Mouse (Mus musculus): ENCODE measurements around the gene Il15ra. TPM values are rescaled to one million over a fixed set of nuclear protein-coding genes. Genes with fewer than 3 reads are reported as not detected.
A peak's percentile ranks its signal among the peaks of the same experiment; 100 is the strongest.
"Not testable (repeated sequence)": the region's sequence is repeated elsewhere in the genome, so short reads cannot be mapped to it uniquely, and the experiment has no call there.

Il15ra gene
- polyA plus RNA-seq, 1 experiment from 2014 or later: 0.60 TPM

DNA sequence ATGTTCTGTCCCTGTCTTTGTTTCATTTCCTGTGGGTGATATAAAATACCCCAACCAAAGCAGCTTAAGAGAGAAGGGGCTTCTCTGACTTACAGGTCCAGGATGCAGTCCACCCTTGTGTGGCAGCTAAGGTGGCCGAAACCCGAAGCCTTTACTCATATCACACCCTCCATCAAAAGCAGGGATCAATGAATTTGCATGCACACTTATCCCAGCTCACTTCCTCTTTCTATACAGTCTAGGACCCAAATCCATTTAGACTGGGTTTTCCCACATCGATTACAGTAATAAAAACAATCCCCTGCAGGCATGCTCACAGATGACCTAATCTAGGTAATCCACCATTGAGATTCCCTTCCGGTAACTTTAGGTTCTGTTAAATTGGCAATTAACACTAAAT is 18.6 kb upstream of the Il15ra start:
- WGBS: 86% methylated on average over 4 of the region's 4 CpGs
- no peak overlapping the region for H3K27ac ChIP-seq
- ATAC-seq (ENCODE audit: insufficient number of reproducible peaks, insufficient read depth, low FRiP score, low TSS enrichment): no peak
- H3K27me3 ChIP-seq: no peaks in the 10 kb centered on the region
- no peaks in the 10 kb centered on the region for H3K4me1 ChIP-seq
- no peaks in the 10 kb centered on the region for H3K36me3 ChIP-seq
- H3K4me3 ChIP-seq: no peak overlapping the region
- no peak overlapping the region for H3K4me2 ChIP-seq (replicated peaks)
- no peak overlapping the region for H3K9ac ChIP-seq
- no peaks in the 10 kb centered on the region for H3K9me3 ChIP-seq

- no peak overlapping the region for H3K9ac ChIP-seq
- H3K27ac ChIP-seq: no peak overlapping the region
- H3K9me3 ChIP-seq: no peaks in the 10 kb centered on the region
- no peaks in the 10 kb centered on the region for H3K4me1 ChIP-seq
- ATAC-seq (ENCODE audit: insufficient number of reproducible peaks, insufficient read depth, low FRiP score, low TSS enrichment): no peak
- H3K36me3 ChIP-seq: no peaks in the 10 kb centered on the region
- H3K27me3 ChIP-seq: no peaks in the 10 kb centered on the region
- H3K4me3 ChIP-seq: no peak overlapping the region
- 19% methylated on average over 3 of the region's 3 CpGs for WGBS
- no peak overlapping the region for H3K4me2 ChIP-seq (replicated peaks)
These were observed 17.7 kb upstream of the Il15ra start for GRCm38 (mm10) chr2:11687436-11687835.

DNA sequence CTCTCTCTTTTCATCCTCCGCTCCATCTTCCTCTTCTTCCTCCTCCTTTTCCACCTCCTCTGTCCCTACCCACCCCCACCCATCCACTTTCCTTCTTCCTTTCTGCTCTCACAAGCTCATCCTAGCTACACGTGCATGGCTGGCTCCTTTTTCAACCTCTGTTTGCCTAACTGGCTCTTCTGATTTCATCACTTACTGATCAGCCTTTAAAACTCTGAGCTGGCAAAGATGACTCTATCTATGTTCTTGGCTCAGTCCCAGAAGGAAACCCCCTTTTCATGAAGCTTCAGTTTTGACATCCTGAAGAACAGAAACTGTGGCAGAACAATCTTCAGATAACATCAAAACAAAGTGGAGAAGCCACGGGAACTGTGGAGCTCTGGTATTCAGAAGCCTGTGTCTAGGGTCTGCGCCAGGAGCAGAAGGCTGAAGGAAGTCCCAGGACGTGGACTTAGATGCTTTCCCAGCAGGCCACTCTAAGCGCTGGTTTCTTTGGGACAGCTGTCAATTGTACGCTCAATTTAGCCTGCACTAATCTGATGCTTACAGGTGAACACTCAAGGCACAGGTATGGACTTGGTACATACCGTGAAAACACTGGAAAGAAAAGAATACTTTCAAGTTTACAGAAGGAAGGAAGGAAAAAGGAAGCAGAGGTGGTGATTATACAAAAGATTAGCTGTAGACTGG is 14.7 kb upstream of the Il15ra start:
- H3K9me3 ChIP-seq: no peaks in the 10 kb centered on the region
- H3K27ac ChIP-seq: no peak overlapping the region
- no peaks in the 10 kb centered on the region for H3K27me3 ChIP-seq
- H3K36me3 ChIP-seq: no peaks in the 10 kb centered on the region
- H3K4me2 ChIP-seq (replicated peaks): no peak overlapping the region
- no peak overlapping the region for H3K4me3 ChIP-seq
- H3K4me1 ChIP-seq: no peaks in the 10 kb centered on the region
- 79% methylated on average over 8 of the region's 8 CpGs for WGBS
- no peak overlapping the region for H3K9ac ChIP-seq
- ATAC-seq (ENCODE audit: insufficient number of reproducible peaks, insufficient read depth, low FRiP score, low TSS enrichment): no peak

GRCm38 (mm10) chr2:11693352-11693751 is 11.7 kb upstream of the Il15ra start:
- Histone ChIP-seq H3K27me3 (no peaks in the 10 kb centered on the region), H3K9me3 (no peaks in the 10 kb centered on the region), H3K4me3 (no peak overlapping the region), H3K9ac (no peak overlapping the region), H3K36me3 (no peaks in the 10 kb centered on the region), H3K27ac (no peak overlapping the region), H3K4me2 (replicated peaks) (no peak overlapping the region), H3K4me1 (no peaks in the 10 kb centered on the region)
- 84% methylated on average over 4 of the region's 4 CpGs for WGBS
- no peak for ATAC-seq (ENCODE audit: insufficient number of reproducible peaks, insufficient read depth, low FRiP score, low TSS enrichment)

GRCm38 (mm10) chr2:11694104-11694503 is 11.0 kb upstream of the Il15ra start:
- no peaks in the 10 kb centered on the region for H3K36me3 ChIP-seq
- no peak overlapping the region for H3K27ac ChIP-seq
- H3K4me2 ChIP-seq (replicated peaks): no peak overlapping the region
- no peaks in the 10 kb centered on the region for H3K4me1 ChIP-seq
- H3K9me3 ChIP-seq: no peaks in the 10 kb centered on the region
- ATAC-seq (ENCODE audit: insufficient number of reproducible peaks, insufficient read depth, low FRiP score, low TSS enrichment): no peak
- H3K27me3 ChIP-seq: no peaks in the 10 kb centered on the region
- H3K4me3 ChIP-seq: no peak overlapping the region
- 74% methylated on average over 2 of the region's 2 CpGs for WGBS
- no peak overlapping the region for H3K9ac ChIP-seq

DNA sequence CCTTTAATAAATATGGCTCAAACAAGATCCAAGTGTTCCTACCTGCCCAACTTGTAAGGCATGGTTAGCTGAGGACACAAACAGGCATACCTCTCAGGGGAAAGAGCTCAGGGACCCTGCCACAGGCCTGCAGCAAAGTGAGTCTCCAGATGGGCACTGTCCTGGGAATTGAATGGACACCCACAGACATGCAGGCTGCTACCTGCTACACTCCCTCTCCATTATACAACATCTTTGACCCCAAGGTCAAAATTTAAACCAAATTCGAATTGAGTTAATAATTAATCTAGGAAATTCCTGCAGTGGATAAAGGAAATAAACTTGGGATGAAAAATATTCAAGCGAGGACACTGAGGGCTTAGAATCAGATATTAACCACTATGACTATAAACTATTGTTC is 9.2 kb upstream of the Il15ra start:
- WGBS: 68% methylated on average over 2 of the region's 2 CpGs
- H3K27me3 ChIP-seq: no peaks in the 10 kb centered on the region

DNA sequence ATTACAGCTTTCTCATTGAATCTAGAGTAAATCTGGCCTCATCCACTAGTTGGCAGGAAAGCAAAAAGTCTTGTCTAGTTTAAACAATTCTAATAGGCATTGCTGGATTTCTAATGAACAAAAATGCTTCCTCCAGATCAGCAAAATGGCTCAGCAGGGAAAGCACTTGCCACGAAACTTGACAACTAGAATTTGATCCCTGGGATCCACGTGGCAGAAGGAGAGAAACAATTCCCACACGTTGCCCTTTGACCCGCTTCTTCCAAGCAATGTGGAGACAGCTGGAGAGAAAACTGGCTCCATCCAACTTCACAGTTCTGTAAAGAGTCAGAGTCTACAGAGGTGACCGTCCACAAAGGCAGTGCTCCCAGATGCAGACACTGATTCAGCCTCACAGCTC is 6.1 kb upstream of the Il15ra start:
- no peak overlapping the region for H3K9ac ChIP-seq
- H3K9me3 ChIP-seq: no peaks in the 10 kb centered on the region
- no peaks in the 10 kb centered on the region for H3K4me1 ChIP-seq
- no peak overlapping the region for H3K4me3 ChIP-seq
- 50% methylated on average over 5 of the region's 5 CpGs for WGBS
- 0 out of 2 replicates have a peak, but pooled peaks cover 3% of the 10 kb centered on the region for H3K27me3 ChIP-seq
- H3K36me3 ChIP-seq: no peaks in the 10 kb centered on the region
- ATAC-seq (ENCODE audit: insufficient number of reproducible peaks, insufficient read depth, low FRiP score, low TSS enrichment): no peak
- H3K4me2 ChIP-seq (replicated peaks): no peak overlapping the region
- no peak overlapping the region for H3K27ac ChIP-seq

More for the DNA sequence above, 9.2 kb upstream of the Il15ra start:
- no peak overlapping the region for H3K4me3 ChIP-seq
- no peaks in the 10 kb centered on the region for H3K4me1 ChIP-seq
- H3K36me3 ChIP-seq: no peaks in the 10 kb centered on the region
- H3K9me3 ChIP-seq: no peaks in the 10 kb centered on the region
- ATAC-seq (ENCODE audit: insufficient number of reproducible peaks, insufficient read depth, low FRiP score, low TSS enrichment): no peak
- H3K9ac ChIP-seq: no peak overlapping the region
- H3K27ac ChIP-seq: no peak overlapping the region
- H3K4me2 ChIP-seq (replicated peaks): no peak overlapping the region

DNA sequence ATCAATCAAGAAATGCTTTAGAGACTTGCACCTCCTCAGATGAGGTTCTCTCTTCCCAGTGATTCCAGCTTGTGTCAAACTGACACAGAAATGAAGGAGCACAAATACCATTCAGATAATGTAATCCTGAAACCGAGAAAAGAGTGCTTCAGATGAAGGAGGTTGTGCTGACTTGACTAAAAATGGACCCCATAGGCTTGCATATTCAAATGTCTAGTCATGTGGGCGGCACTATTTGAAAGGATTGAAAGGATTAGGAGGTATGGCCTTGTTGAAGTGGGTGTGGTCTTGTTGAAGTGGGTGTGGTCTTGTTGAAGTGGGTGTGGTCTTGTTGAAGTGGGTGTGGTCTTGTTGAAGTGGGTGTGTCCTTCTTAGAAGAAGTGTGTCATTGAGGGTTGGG is 5.2 kb upstream of the Il15ra start:
- no peak for ATAC-seq (ENCODE audit: insufficient number of reproducible peaks, insufficient read depth, low FRiP score, low TSS enrichment)
- H3K4me1 ChIP-seq: peaks cover under 1% of the 10 kb centered on the region; the same call in 1 of the 2 replicates
- H3K4me2 ChIP-seq (replicated peaks): no peak overlapping the region
- H3K9ac ChIP-seq: no peak overlapping the region
- peaks cover 9% of the 10 kb centered on the region; the same call in 1 of the 2 replicates for H3K27me3 ChIP-seq
- H3K4me3 ChIP-seq: no peak overlapping the region
- H3K9me3 ChIP-seq: no peaks in the 10 kb centered on the region
- H3K36me3 ChIP-seq: no peaks in the 10 kb centered on the region
- 85% methylated on average over 2 of the region's 2 CpGs for WGBS
- H3K27ac ChIP-seq: no peak overlapping the region

DNA sequence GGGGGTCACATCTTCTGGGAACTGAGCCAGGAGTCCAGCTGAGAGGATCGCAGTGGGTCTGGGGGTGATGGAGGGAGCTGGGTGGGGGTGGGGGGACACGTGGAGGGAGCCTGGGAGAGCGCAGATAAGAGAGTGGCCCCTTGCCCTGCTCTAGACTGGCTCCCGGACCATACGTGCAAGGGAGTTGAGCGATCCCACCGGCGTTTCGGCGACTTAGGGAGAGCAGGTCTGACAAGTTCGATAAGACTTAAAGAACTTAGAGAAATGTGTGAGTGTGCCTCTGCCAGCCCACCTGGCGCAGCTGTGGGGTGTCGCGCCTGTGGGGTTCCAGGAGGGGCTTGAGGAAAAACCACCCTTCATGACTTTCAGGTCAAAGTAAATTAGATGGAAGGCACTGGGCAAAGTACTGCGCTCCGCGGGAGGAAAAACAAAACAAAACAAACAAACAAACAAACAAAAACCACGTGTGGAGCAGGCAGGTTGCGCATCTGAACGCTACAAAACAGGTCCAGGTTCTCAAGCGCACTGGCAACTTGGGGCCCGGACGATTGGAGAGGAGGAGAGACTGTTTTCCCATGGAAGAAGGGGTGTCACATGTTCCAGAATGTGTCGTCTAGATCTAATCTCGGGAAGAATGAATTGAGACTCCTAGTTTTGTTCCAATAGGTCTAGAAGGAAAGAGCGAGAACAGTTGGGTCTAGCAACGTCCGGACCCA is 1.1 kb downstream of the Il15ra start:
- peak; percentile 19; the same call in 1 of the 2 replicates for ATAC-seq (ENCODE audit: insufficient number of reproducible peaks, insufficient read depth, low FRiP score, low TSS enrichment)
- Histone ChIP-seq H3K27me3 (peaks cover 45% of the 10 kb centered on the region), H3K4me3 (peak overlapping the region; percentile 68), H3K4me1 (peaks cover 10% of the 10 kb centered on the region; the same call in 1 of the 2 replicates), H3K9ac (peak overlapping the region; percentile 54), H3K27ac (no peak overlapping the region), H3K36me3 (no peaks in the 10 kb centered on the region), H3K9me3 (no peaks in the 10 kb centered on the region), H3K4me2 (replicated peaks) (peak overlapping the region; percentile 98)
- 3% methylated on average over 28 of the region's 28 CpGs for WGBS

GRCm38 (mm10) chr2:11706746-11707065 is 1.6 kb downstream of the Il15ra start:
- ATAC-seq (ENCODE audit: insufficient number of reproducible peaks, insufficient read depth, low FRiP score, low TSS enrichment): no peak
- Histone ChIP-seq H3K27me3 (peaks cover 45% of the 10 kb centered on the region), H3K4me2 (replicated peaks) (peak overlapping the region; percentile 98), H3K36me3 (no peaks in the 10 kb centered on the region), H3K9me3 (no peaks in the 10 kb centered on the region), H3K4me3 (no peak overlapping the region), H3K9ac (no peak overlapping the region), H3K4me1 (peaks cover 10% of the 10 kb centered on the region; the same call in 1 of the 2 replicates), H3K27ac (no peak overlapping the region)
- 38% methylated on average over 6 of the region's 6 CpGs for WGBS

- Histone ChIP-seq H3K4me3 (no peak overlapping the region), H3K9me3 (no peaks in the 10 kb centered on the region), H3K9ac (no peak overlapping the region), H3K27ac (no peak overlapping the region), H3K36me3 (no peaks in the 10 kb centered on the region), H3K4me1 (peaks cover 10% of the 10 kb centered on the region; the same call in 1 of the 2 replicates), H3K4me2 (replicated peaks) (no peak overlapping the region), H3K27me3 (peaks cover 45% of the 10 kb centered on the region)
- ATAC-seq (ENCODE audit: insufficient number of reproducible peaks, insufficient read depth, low FRiP score, low TSS enrichment): no peak
- 78% methylated on average over 5 of the region's 5 CpGs for WGBS
These were observed 3.4 kb downstream of the Il15ra start for GRCm38 (mm10) chr2:11708538-11708937.

DNA sequence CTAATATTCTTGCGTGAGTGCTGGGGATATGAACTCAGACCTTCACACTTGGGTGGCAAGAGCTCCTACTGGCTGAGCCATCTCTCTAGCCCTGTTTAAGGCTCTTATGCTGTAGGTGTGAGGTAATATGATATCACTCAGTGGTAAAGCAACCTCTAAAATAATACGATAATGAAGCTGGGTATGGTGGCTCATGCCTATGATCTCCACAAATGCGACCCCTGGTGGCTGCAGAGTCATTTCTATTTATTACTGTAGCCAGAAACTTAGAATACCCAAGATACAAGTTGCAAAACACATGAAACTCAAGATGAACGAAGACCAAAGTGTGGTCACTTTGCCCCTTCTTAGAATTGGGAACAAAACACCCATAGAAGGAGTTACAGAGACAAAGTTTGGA is 5.0 kb downstream of the Il15ra start:
- not testable (repeated sequence) for H3K4me2 ChIP-seq (replicated peaks); ATAC-seq (ENCODE audit: insufficient number of reproducible peaks, insufficient read depth, low FRiP score, low TSS enrichment); H3K4me3 ChIP-seq; H3K9me3 ChIP-seq; H3K9ac ChIP-seq; H3K27ac ChIP-seq; H3K36me3 ChIP-seq; H3K4me1 ChIP-seq
- 52% methylated on average over 4 of the region's 4 CpGs for WGBS
- H3K27me3 ChIP-seq: peaks cover 34% of the 10 kb centered on the region
